Mouse (Mus musculus) mouse embryonic stem cell (cell line): ENCODE measurements around the gene Arhgef1.
"Not testable (repeated sequence)": the region's sequence is repeated elsewhere in the genome, so short reads cannot be mapped to it uniquely, and the experiment has no call there.

Source experiments
- in situ Hi-C, 2 experiments: fragments of 300-500 bp; cut with MboI; formaldehyde crosslinking; loops; 1 replicate in 1 of 2; 3 replicates in 1 of 2; pipeline ENCODE4 v1.14.3; 2019 to 2020; ENCODE audit warnings: low sequenced_read_pairs in 2 of 2, low pct_unique_long_range_greater_than_20kb in 1 of 2, mixed read lengths in 1 of 2; ENCODE audit not compliant: unreplicated experiment in 1 of 2

Arhgef1 gene

GRCm38 (mm10) chr7:24887096-24887495 lies 15.6 kb upstream of the Arhgef1 start:
- in situ Hi-C loops: no loop called here

GRCm38 (mm10) chr7:24889431-24890220 lies 13.1 kb upstream of the Arhgef1 start:
- in situ Hi-C loops: no loop called here

GRCm38 (mm10) chr7:24890281-24891216 lies 12.2 kb upstream of the Arhgef1 start:
- in situ Hi-C loops: no loop called here

- in situ Hi-C loops: no loop called here
Measured at GRCm38 (mm10) chr7:24891241-24892124, 11.2 kb upstream of the Arhgef1 start.

- in situ Hi-C loops: no loop called here
Measured at GRCm38 (mm10) chr7:24892125-24892583, 10.6 kb upstream of the Arhgef1 start.

- in situ Hi-C loops: not testable (repeated sequence)
Measured at GRCm38 (mm10) chr7:24895749-24896148, 7.0 kb upstream of the Arhgef1 start.

GRCm38 (mm10) chr7:24896269-24896668 lies 6.4 kb upstream of the Arhgef1 start:
- in situ Hi-C loops: no loop called here

DNA sequence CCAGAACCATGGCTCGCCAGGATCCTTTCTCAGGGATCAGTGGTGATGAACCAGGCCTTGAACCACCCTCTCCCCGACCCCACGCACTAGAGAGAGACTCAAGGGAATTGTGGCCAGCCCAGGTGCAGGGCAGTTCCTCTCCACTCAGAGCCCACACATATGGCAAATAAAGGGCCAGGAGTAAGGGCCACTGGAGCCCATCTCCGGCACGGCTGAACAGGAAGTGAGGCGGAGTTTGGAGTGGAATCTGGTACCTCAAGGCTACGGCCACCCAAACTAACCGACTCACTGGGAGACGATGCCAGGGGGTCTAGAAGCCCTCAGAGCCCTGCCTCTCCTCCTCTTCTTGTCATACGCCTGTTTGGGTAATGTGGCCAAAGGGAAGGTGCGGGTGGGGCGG lies 5.5 kb upstream of the Arhgef1 start, which contains the start of gene Cd79a:
Cd79a (plus strand) TSS at position 158 of the 400 bp plus-strand sequence.
- in situ Hi-C loops: no loop called here

GRCm38 (mm10) chr7:24897959-24898358 lies 4.8 kb upstream of the Arhgef1 start:
- in situ Hi-C loops: no loop called here

DNA sequence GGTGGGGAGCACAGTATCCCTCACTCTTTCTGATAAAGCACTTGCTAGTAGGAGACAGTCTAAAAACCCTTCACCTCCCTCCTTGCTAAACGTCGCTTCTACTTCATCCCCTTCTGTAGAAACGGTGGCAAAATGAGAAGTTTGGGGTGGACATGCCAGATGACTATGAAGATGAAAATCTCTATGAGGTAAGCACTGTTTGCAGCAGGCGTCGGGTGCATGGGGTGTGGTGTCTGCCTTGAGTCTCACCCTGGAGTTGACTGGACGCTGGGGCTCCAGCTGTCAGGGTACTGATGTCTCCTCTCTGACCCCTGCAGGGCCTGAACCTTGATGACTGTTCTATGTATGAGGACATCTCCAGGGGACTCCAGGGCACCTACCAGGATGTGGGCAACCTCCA lies 1.6 kb upstream of the Arhgef1 start:
- in situ Hi-C loops: no loop called here

DNA sequence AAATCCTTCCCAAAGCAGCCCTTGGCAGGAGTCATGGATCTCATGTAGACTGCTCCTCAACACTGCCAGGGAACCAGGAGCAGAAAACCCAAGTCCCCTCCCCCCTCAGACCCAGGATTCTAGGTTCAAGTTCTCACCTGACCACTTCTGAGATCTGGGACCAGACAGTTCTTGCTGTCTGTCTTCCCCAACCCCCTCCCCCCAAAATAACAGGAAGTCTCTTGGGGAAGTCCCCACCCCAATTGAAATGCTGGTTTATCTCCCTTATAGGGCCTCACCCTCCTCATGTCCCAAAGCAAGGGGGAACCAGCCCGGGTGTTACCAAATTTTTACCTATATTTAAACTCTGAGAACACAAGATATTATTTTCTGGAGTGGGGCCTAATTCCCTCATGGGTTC lies 870 bp upstream of the Arhgef1 start:
- in situ Hi-C loops: no loop called here

DNA sequence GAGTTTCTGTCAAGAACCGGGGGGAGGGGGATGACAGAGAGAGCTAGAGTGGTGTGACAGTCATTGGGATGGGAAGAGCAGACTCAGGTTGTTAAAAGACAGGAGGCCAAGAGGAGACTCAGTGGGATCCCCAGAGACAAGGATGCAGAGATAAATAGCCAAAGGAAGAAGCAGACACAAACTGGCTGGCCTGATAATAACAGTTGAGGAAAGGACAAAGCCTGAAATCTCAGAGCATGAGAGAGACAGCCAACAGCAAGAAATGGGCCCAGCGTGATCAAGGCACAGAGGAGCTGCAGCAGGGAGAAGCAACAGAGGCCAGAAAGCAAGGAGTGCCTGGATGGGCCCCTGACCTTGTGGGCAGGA lies 465 bp upstream of the Arhgef1 start:
- in situ Hi-C loops: no loop called here

GRCm38 (mm10) chr7:24903444-24903825 lies 723 bp downstream of the Arhgef1 start:
- in situ Hi-C loops: no loop called here

DNA sequence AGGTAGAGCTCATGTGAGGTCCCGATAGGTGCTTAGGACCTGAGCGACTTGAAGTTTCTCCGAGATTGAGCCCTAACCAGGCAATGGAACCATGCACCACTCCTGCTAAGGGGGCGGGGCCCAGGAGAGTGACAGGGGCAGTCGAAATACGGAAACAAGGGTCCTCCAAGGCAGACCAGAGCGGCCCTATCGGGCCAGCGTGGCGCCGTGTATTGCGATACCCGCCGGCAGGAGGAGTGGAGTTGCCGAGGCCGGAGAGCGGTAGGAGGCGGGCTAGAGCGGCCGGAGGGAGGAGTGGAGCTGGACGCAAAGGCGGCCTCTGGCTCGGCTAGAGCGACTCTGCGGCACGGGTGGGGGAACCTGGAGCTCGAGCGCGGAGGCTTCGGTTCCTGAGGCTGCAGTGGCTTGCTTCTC lies 1.4 kb downstream of the Arhgef1 start:
- in situ Hi-C loops: no loop called here

DNA sequence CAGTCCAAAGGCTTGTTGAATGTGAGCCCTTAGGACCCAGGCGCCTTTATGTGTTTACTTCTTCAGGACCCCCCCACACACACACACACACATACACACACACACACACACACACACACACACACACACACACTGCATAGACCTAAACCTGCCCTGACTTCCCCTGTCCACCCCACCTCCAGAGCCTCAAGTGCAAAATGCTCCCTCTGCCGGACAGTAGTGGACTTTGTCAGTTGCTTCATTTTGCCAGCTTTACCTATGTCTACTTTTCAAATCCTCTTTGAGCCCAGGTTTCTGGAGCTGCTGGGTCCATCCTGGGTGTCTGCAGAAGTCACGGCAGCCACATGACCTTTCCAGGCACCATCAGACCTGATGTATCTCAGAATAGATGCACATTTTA lies 2.2 kb downstream of the Arhgef1 start:
- in situ Hi-C loops: no loop called here

- in situ Hi-C loops: no loop called here
Measured at GRCm38 (mm10) chr7:24906551-24906950, 3.8 kb downstream of the Arhgef1 start.

- in situ Hi-C loops: no loop called here
Measured at GRCm38 (mm10) chr7:24907211-24907748, 4.6 kb downstream of the Arhgef1 start.

DNA sequence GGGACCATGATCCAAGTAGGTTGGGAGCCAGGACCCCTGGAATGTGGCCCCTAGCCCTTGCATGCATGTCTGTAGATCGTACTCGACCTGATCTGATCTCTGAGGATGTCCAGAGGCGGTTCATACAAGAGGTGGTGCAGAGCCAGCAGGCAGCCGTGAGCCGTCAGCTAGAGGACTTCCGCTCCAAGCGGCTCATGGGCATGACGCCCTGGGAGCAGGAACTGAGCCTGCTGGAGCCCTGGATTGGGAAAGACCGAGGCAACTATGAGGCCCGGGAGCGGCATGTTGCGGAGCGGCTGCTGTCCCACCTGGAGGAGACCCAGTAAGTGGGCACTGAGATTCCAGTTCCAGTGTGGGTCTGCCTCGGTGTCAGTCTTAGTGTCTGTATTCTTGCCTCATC lies 9.8 kb downstream of the Arhgef1 start:
- in situ Hi-C loops: no loop called here
